Mouse (Mus musculus): Measurements from ENCODE around the gene Hes5. TPM values are rescaled to one million over a fixed set of nuclear protein-coding genes. Genes with fewer than 3 reads are reported as not detected.

Gene Hes5
- polyA plus RNA-seq, 1 experiment, result not detected

DNA sequence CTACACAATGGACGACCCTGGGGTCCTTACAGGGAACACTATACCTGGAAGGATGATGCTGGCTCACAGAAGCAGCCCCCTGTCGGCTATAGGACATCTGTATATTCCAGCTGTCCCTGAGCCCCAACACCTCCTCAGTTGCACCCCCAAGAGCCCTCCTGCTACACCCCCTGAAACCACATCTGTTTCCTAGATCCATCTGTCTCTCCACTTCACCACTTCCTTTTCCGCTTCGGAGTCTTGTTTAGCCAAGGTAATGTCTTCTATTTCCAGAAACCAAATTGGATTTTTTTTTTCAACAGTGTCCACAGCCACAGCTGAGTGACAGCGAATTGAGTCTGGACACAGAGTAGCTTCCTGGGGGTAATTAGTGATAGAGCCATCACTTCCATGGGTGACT lies 38.7 kb downstream of the Hes5 start:
- Histone ChIP-seq H3K4me3 (replicated peaks; ENCODE audit: extremely low read depth, low read depth, low read length) (no peak overlapping the region), H3K4me1 (ENCODE audit: control insufficient read depth, insufficient read depth, low read length) (no peaks in the 10 kb centered on the region)
- TF ChIP-seq POLR2A (IDR thresholded peaks at IDR 0.05; ENCODE audit: borderline replicate concordance, extremely low read depth, low read depth, low read length) (no peak), CTCF (IDR thresholded peaks at IDR 0.05; ENCODE audit: insufficient read depth, low read length) (no peak)
- 61% methylated on average over 5 of the region's 5 CpGs for WGBS
- no peak for DNase-seq

DNA sequence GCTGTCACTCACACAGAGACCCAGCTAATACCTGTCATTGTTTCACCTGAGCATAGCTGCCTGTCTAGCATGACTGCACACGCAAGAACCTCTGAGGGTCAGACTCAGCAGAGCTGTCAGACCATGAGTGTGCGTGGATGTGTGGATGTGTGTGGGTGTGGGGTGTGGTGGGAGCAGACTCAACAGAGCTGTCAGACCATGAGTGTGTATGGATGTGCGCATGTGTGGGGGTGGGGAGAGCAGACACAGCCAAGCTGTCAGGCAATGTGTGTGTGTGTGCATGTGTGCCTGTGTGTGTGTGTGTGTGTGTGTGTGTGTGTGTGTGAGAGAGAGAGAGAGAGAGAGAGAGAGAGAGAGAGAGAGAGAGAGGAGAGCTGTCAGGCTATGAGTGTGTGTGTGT lies 44.6 kb downstream of the Hes5 start:
- WGBS, result 76% methylated on average over 3 of the region's 3 CpGs
- DNase-seq, result no peak
- Histone ChIP-seq H3K4me3 (replicated peaks; ENCODE audit: extremely low read depth, low read depth, low read length) (no peak overlapping the region), H3K4me1 (ENCODE audit: control insufficient read depth, insufficient read depth, low read length) (no peaks in the 10 kb centered on the region)
- no peak for TF ChIP-seq CTCF (IDR thresholded peaks at IDR 0.05; ENCODE audit: insufficient read depth, low read length)
- no peak for TF ChIP-seq POLR2A (IDR thresholded peaks at IDR 0.05; ENCODE audit: borderline replicate concordance, extremely low read depth, low read depth, low read length)

DNA sequence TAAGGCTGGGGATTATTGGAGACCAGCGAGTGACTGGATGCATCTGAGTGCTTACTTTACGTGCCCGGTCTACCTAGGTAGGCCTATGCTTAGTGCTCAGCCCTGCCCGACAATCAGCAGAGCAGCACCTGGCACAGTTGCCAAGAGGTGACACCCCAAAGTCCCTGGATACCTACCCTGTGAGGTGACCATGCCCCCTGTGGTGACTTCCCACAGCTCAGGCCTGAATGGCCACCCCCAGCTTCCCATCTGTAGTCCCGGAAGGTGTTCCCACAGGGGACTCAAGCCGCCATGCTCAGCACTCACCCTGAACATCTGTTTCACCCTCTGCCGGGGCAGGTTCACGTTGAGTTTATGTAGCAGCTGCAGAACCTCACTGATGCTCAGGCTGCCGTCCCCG lies 45.6 kb downstream of the Hes5 start:
- H3K4me1 ChIP-seq (ENCODE audit: control insufficient read depth, insufficient read depth, low read length), result no peaks in the 10 kb centered on the region
- WGBS, result 55% methylated on average over 10 of the region's 10 CpGs
- H3K4me3 ChIP-seq (replicated peaks; ENCODE audit: extremely low read depth, low read depth, low read length), result no peak overlapping the region
- TF ChIP-seq POLR2A (IDR thresholded peaks at IDR 0.05; ENCODE audit: borderline replicate concordance, extremely low read depth, low read depth, low read length), result no peak
- TF ChIP-seq CTCF (IDR thresholded peaks at IDR 0.05; ENCODE audit: insufficient read depth, low read length), result no peak
- no peak for DNase-seq

DNA sequence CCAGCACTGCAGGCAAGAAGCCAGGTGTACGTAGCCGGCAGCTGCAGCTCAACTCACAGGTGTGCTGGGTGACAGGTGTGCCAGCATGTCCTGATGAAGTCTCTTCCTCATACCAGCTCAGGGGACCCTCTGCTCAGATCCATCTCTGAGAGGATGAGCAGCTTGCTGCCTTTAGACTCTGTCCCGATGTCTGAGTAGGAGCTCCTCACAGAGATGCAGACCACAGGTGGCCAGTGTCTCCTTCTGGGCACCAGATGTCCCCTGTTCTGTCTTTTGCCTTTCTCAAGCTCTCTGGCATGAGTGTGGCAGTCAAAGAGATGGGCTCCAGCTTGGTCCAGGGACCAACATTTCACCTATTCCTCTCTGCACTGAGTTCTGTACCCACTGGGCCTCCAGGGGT lies 46.9 kb downstream of the Hes5 start:
- TF ChIP-seq POLR2A (IDR thresholded peaks at IDR 0.05; ENCODE audit: borderline replicate concordance, extremely low read depth, low read depth, low read length) (no peak), CTCF (IDR thresholded peaks at IDR 0.05; ENCODE audit: insufficient read depth, low read length) (no peak)
- WGBS, result 78% methylated on average over 3 of the region's 3 CpGs
- no peak overlapping the region for H3K4me3 ChIP-seq (replicated peaks; ENCODE audit: extremely low read depth, low read depth, low read length)
- H3K4me1 ChIP-seq (ENCODE audit: control insufficient read depth, insufficient read depth, low read length), result no peaks in the 10 kb centered on the region
- no peak for DNase-seq

DNA sequence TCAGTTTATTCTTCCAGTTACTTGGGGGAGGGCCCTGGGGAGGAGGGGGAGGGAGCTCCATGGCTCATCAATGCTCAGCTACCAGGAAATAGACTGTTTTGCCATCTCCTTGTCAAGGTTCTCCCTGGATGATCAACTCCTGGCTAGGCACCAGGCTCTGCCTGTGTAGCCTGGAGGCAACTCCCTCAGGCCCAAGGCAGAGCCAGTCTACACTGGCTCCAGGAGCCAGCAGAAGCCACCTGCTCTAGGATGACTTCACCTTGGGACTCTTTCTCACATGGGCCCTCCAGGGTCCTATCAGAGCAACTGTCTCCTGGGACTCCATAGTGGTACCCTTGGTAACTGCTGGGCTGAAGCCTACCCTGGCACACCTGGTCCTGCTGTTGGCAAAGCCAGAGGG lies 47.4 kb downstream of the Hes5 start:
- no peak for DNase-seq
- no peak overlapping the region for H3K4me3 ChIP-seq (replicated peaks; ENCODE audit: extremely low read depth, low read depth, low read length)
- no peaks in the 10 kb centered on the region for H3K4me1 ChIP-seq (ENCODE audit: control insufficient read depth, insufficient read depth, low read length)
- TF ChIP-seq POLR2A (IDR thresholded peaks at IDR 0.05; ENCODE audit: borderline replicate concordance, extremely low read depth, low read depth, low read length) (no peak), CTCF (IDR thresholded peaks at IDR 0.05; ENCODE audit: insufficient read depth, low read length) (no peak)

DNA sequence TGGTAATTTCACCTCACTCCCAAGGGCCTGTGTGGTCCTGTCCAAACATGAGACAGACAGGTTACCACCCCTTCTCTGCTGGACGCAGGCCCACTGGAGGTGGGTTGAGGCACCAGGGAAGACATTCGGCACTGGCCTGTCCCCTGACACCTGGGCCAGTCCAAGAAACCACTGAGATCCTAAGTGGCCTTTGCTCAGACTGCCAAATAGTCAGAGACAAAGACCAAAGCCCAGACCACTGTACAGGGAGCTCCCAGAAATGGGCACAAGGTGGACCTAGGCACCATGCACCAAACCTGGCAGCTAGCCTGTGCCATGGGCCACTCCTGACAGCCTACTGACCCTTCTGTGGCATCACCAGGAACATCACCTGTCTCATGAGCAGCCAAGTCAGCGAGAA lies 48.5 kb downstream of the Hes5 start:
- WGBS, result 74% methylated on average over 3 of the region's 3 CpGs
- no peak for DNase-seq
- Histone ChIP-seq H3K4me1 (ENCODE audit: control insufficient read depth, insufficient read depth, low read length) (no peaks in the 10 kb centered on the region), H3K4me3 (replicated peaks; ENCODE audit: extremely low read depth, low read depth, low read length) (no peak overlapping the region)
- TF ChIP-seq POLR2A (IDR thresholded peaks at IDR 0.05; ENCODE audit: borderline replicate concordance, extremely low read depth, low read depth, low read length), result no peak
- no peak for TF ChIP-seq CTCF (IDR thresholded peaks at IDR 0.05; ENCODE audit: insufficient read depth, low read length)

DNA sequence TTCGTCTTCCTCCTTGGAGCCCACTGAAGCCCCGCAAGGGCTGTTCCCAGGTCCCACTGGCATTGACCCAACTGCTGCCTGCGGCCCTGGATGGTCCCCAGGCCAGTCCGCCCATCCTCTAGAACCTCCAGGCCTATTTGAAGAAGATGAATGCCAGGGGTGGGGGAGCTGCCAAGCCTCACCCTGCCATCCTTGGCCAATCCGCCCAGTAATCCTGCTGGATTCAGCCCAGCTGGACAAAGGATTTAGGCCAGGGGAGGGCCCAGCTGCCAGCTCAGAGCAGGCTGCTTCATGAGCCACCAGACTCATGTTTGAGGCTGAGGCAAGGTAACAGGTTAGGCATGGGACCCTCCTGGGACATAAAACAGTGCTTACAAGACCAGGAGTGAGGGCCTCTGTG lies 50.1 kb downstream of the Hes5 start:
- no peak for DNase-seq
- 75% methylated on average over 5 of the region's 5 CpGs for WGBS
- Histone ChIP-seq H3K4me3 (replicated peaks; ENCODE audit: extremely low read depth, low read depth, low read length) (no peak overlapping the region), H3K4me1 (ENCODE audit: control insufficient read depth, insufficient read depth, low read length) (no peaks in the 10 kb centered on the region)
- no peak for TF ChIP-seq CTCF (IDR thresholded peaks at IDR 0.05; ENCODE audit: insufficient read depth, low read length)
- TF ChIP-seq POLR2A (IDR thresholded peaks at IDR 0.05; ENCODE audit: borderline replicate concordance, extremely low read depth, low read depth, low read length), result no peak

DNA sequence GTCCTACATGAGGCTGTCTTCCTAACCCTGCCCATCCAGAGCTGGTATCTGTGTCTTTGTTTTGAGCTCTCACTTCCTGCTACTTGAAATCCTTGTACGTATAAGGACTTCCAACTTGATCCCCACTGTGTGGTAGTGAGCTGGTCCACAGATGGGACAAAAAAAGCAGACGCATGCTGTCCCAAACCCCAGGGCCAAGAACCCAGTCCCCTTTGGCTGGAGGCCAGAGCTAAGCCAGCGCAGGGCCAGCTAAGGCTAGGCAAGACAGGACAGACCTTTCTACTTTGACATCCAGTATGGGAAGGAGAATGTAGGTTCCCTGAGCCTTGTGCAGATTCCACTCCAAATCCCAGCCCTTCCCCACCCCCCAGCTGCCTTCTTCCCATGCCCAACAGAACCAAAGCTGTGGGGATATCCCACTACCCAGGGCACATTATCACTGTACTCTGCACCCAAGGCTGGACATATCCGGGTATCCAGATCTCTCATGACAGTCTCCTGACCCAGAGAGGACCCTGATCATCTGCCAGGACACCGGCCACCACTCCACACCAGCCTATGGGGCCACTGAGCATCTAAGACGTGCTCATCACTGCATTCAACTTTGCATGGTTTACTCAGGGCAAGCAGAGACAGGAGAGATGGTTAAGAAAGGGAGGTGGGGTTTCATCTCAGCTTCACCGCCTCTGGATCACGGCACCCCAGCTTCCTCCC lies 50.7 kb downstream of the Hes5 start:
- no peaks in the 10 kb centered on the region for H3K4me1 ChIP-seq (ENCODE audit: control insufficient read depth, insufficient read depth, low read length)
- WGBS, result 70% methylated on average over 8 of the region's 8 CpGs
- TF ChIP-seq CTCF (IDR thresholded peaks at IDR 0.05; ENCODE audit: insufficient read depth, low read length), result no peak
- no peak for TF ChIP-seq POLR2A (IDR thresholded peaks at IDR 0.05; ENCODE audit: borderline replicate concordance, extremely low read depth, low read depth, low read length)
- no peak overlapping the region for H3K4me3 ChIP-seq (replicated peaks; ENCODE audit: extremely low read depth, low read depth, low read length)
- DNase-seq, result no peak

Other genes with a start within 250 kb of the Hes5 start
- gene Ttc34, start 123.5 kb upstream of the Hes5 start, polyA plus RNA-seq (2012; rRNA removed), result 4.8 and 5.1 TPM in 2 replicates
- gene Mmel1, start 91.3 kb upstream of the Hes5 start, polyA plus RNA-seq (2012; rRNA removed), result 0.09 and 0.12 TPM in 2 replicates
- 8.9 and 14.8 TPM in 2 replicates for gene Fam213b, start 61.8 kb upstream of the Hes5 start, polyA plus RNA-seq (2012; rRNA removed)
- 51.1 and 56.8 TPM in 2 replicates for gene Tnfrsf14, start 32.4 kb upstream of the Hes5 start, polyA plus RNA-seq (2012; rRNA removed)
- gene Pank4, start 3.2 kb downstream of the Hes5 start, polyA plus RNA-seq (2012; rRNA removed), result 35.0 and 49.1 TPM in 2 replicates
- 15.1 and 23.9 TPM in 2 replicates for gene Plch2, start 95.9 kb downstream of the Hes5 start, polyA plus RNA-seq (2012; rRNA removed)
- gene Pex10, start 106.1 kb downstream of the Hes5 start, polyA plus RNA-seq (2012; rRNA removed), result 20.8 and 23.7 TPM in 2 replicates
- gene Rer1, start 125.5 kb downstream of the Hes5 start, polyA plus RNA-seq (2012; rRNA removed), result 76.1 and 85.9 TPM in 2 replicates
- 14.2 and 15.5 TPM in 2 replicates for gene Morn1, start 125.7 kb downstream of the Hes5 start, polyA plus RNA-seq (2012; rRNA removed)